Mouse (Mus musculus): Measurements from ENCODE around the gene Nup85.
A peak's percentile ranks its signal among the peaks of the same experiment; 100 is the strongest.

Gene Nup85

GRCm38 (mm10) chr11:115582913-115583606 lies 18.8 kb downstream of the Nup85 start:
- no peak for DNase-seq (ENCODE audit: low spot score in 2 of 2)

GRCm38 (mm10) chr11:115584376-115585073 lies 20.3 kb downstream of the Nup85 start:
- no peak for DNase-seq (ENCODE audit: low spot score in 2 of 2)

- no peak for DNase-seq (ENCODE audit: low spot score in 2 of 2)
Observed at GRCm38 (mm10) chr11:115585573-115586100, 21.4 kb downstream of the Nup85 start.

GRCm38 (mm10) chr11:115586403-115586802 lies 22.2 kb downstream of the Nup85 start:
- no peak for DNase-seq (ENCODE audit: low spot score in 2 of 2)

- no peak for DNase-seq (ENCODE audit: low spot score in 2 of 2)
Observed at GRCm38 (mm10) chr11:115587984-115588383, 23.8 kb downstream of the Nup85 start.

- no peak for DNase-seq (ENCODE audit: low spot score in 2 of 2)
Observed at GRCm38 (mm10) chr11:115590526-115591075, 26.4 kb downstream of the Nup85 start.

- no peak for DNase-seq (ENCODE audit: low spot score in 2 of 2)
Observed at GRCm38 (mm10) chr11:115595209-115595608, 31.0 kb downstream of the Nup85 start.

- DNase-seq (ENCODE audit: low spot score in 2 of 2), result no peak
Observed at GRCm38 (mm10) chr11:115598309-115598708, 34.1 kb downstream of the Nup85 start.

GRCm38 (mm10) chr11:115599722-115600121 lies 35.5 kb downstream of the Nup85 start:
- no peak for DNase-seq (ENCODE audit: low spot score in 2 of 2)

GRCm38 (mm10) chr11:115600743-115601142 lies 36.5 kb downstream of the Nup85 start:
- no peak for DNase-seq (ENCODE audit: low spot score in 2 of 2)

GRCm38 (mm10) chr11:115601174-115601573 lies 36.9 kb downstream of the Nup85 start:
- no peak for DNase-seq (ENCODE audit: low spot score in 2 of 2)

- DNase-seq (ENCODE audit: low spot score in 2 of 2), result no peak
Observed at GRCm38 (mm10) chr11:115603128-115603475, 38.9 kb downstream of the Nup85 start.

- peak; percentile 74 to 90 for DNase-seq (ENCODE audit: low spot score in 2 of 2)
Observed at GRCm38 (mm10) chr11:115603476-115604303, 39.5 kb downstream of the Nup85 start, which contains the start of the genes Mrps7 and Gga3. TSS of gene Mrps7 (plus strand) at chr11:115603925. TSS of gene Gga3 (minus strand) at chr11:115604051.

GRCm38 (mm10) chr11:115604304-115604696 lies 40.1 kb downstream of the Nup85 start:
- DNase-seq (ENCODE audit: low spot score in 2 of 2), result no peak

- no peak for DNase-seq (ENCODE audit: low spot score in 2 of 2)
Observed at GRCm38 (mm10) chr11:115606733-115607132, 42.5 kb downstream of the Nup85 start.

- DNase-seq (ENCODE audit: low spot score in 2 of 2), result peak in 1 of 2 experiments; percentile 57
Observed at GRCm38 (mm10) chr11:115608421-115609399, 44.5 kb downstream of the Nup85 start.

- DNase-seq (ENCODE audit: low spot score in 2 of 2), result no peak
Observed at GRCm38 (mm10) chr11:115609576-115609975, 45.3 kb downstream of the Nup85 start.

- no peak for DNase-seq (ENCODE audit: low spot score in 2 of 2)
Observed at GRCm38 (mm10) chr11:115611173-115611572, 46.9 kb downstream of the Nup85 start.

- peak; percentile 53 to 68 for DNase-seq (ENCODE audit: low spot score in 2 of 2)
Observed at GRCm38 (mm10) chr11:115612059-115612409, 47.8 kb downstream of the Nup85 start.

- DNase-seq (ENCODE audit: low spot score in 2 of 2), result peak; percentile 49 to 79
Observed at GRCm38 (mm10) chr11:115612410-115613137, 48.3 kb downstream of the Nup85 start, which contains the start of gene Mif4gd. TSS of gene Mif4gd (minus strand) at chr11:115612969.

Measured in cerebellum, postnatal 4 days (tissue).